Mouse (Mus musculus): Measurements from ENCODE around the gene Cstad. TPM values are rescaled to one million over a fixed set of nuclear protein-coding genes. Genes with fewer than 3 reads are reported as not detected.

Cstad gene
- total RNA-seq (2012; rRNA removed) (not detected in 2 replicates), polyA plus RNA-seq (2012; ENCODE audit: insufficient read depth in 1 of 2, insufficient read length in 2 of 2, low read depth in 1 of 2, low replicate concordance in 2 of 2, missing spikeins in 1 of 2) (not detected)

- H3K4me1 ChIP-seq (ENCODE audit: control insufficient read depth in 1 of 2, insufficient read depth in 2 of 2, low read length in 2 of 2), result peaks cover 5 to 11% of the 10 kb centered on the region in 2 experiments
- TF ChIP-seq GABPA (IDR thresholded peaks at IDR 0.05; ENCODE audit: low read depth, low read length), result no peak
- no peak for TF ChIP-seq JUND (IDR thresholded peaks at IDR 0.05; ENCODE audit: low read depth, low read length)
- TF ChIP-seq E2F4 (IDR thresholded peaks at IDR 0.05; ENCODE audit: borderline replicate concordance, low read depth, low read length), result no peak
- TF ChIP-seq ZC3H11A (IDR thresholded peaks at IDR 0.05; ENCODE audit: low read depth, low read length), result no peak
- no peak for TF ChIP-seq USF2 (IDR thresholded peaks at IDR 0.05; ENCODE audit: borderline replicate concordance in 1 of 2, insufficient read depth in 1 of 2, low read depth in 1 of 2, low read length in 2 of 2)
- no peak for TF ChIP-seq POLR2AphosphoS5 (IDR thresholded peaks at IDR 0.05; ENCODE audit: borderline replicate concordance, low read depth, low read length)
- TF ChIP-seq POLR2A (IDR thresholded peaks at IDR 0.05; ENCODE audit: control insufficient read depth in 1 of 2, insufficient read depth in 1 of 2, low read depth in 1 of 2, low read length in 2 of 2, poor library complexity in 1 of 2), result peak in 1 of 2 experiments; percentile 53; a peak in 2 of 4 replicates
- peak; percentile 55 for TF ChIP-seq SIN3A (IDR thresholded peaks at IDR 0.05; ENCODE audit: low read length)
- TF ChIP-seq MYC (IDR thresholded peaks at IDR 0.05; ENCODE audit: low read depth, low read length), result no peak
- no peak for TF ChIP-seq UBTF (IDR thresholded peaks at IDR 0.05; ENCODE audit: borderline replicate concordance, insufficient read depth, low read depth, low read length)
- TF ChIP-seq EP300 (IDR thresholded peaks at IDR 0.05; ENCODE audit: low read depth in 1 of 2, low read length in 2 of 2), result no peak
- peak; percentile 32; the same call in 1 of the 2 replicates for TF ChIP-seq NELFE (IDR thresholded peaks at IDR 0.05; ENCODE audit: low read depth, low read length)
- TF ChIP-seq NRF1 (IDR thresholded peaks at IDR 0.05; ENCODE audit: insufficient read depth, low read depth, low read length, poor library complexity, severe bottlenecking), result no peak
- peak; percentile 88 for TF ChIP-seq GATA1 (IDR thresholded peaks at IDR 0.05; ENCODE audit: low read depth, low read length)
- TF ChIP-seq CHD1 (IDR thresholded peaks at IDR 0.05; ENCODE audit: low read depth, low read length), result no peak
- no peak for TF ChIP-seq USF1 (IDR thresholded peaks at IDR 0.05; ENCODE audit: low read depth, low read length)
- TF ChIP-seq MYB (IDR thresholded peaks at IDR 0.05; ENCODE audit: low read depth, low read length), result no peak
- TF ChIP-seq MXI1 (IDR thresholded peaks at IDR 0.05; ENCODE audit: low read depth, low read length), result peak; percentile 42; the same call in 1 of the 2 replicates
- TF ChIP-seq BHLHE40 (IDR thresholded peaks at IDR 0.05; ENCODE audit: borderline replicate concordance, low read depth, low read length), result no peak
- peak; percentile 52; the same call in 1 of the 2 replicates for TF ChIP-seq MAZ (IDR thresholded peaks at IDR 0.05; ENCODE audit: low read depth, low read length)
- TF ChIP-seq MAFK (IDR thresholded peaks at IDR 0.05; ENCODE audit: borderline replicate concordance, low read depth, low read length), result no peak
- TF ChIP-seq ETS1 (IDR thresholded peaks at IDR 0.05; ENCODE audit: low read depth, low read length), result no peak
- peak; percentile 55; the same call in 1 of the 2 replicates for TF ChIP-seq ELF1 (IDR thresholded peaks at IDR 0.05; ENCODE audit: low read depth, low read length)
- no peak for TF ChIP-seq SMC3 (IDR thresholded peaks at IDR 0.05; ENCODE audit: low read depth, low read length)
- no peak for TF ChIP-seq ZKSCAN1 (IDR thresholded peaks at IDR 0.05; ENCODE audit: low read depth, low read length)
- peak; percentile 93 for TF ChIP-seq ZNF384 (IDR thresholded peaks at IDR 0.05; ENCODE audit: low read depth, low read length)
- TF ChIP-seq TBP (IDR thresholded peaks at IDR 0.05; ENCODE audit: low read depth, low read length), result peak; percentile 94
- TF ChIP-seq CTCF (IDR thresholded peaks at IDR 0.05 in 2 of 3, conservative IDR thresholded peaks at IDR 0.05 in 1 of 3; ENCODE audit: control insufficient read depth in 1 of 3, insufficient read depth in 1 of 3, low read depth in 2 of 3, low read length in 3 of 3, poor library complexity in 1 of 3, severe bottlenecking in 1 of 3), result no peak
- peak; percentile 33; the same call in 1 of the 2 replicates for TF ChIP-seq TCF12 (IDR thresholded peaks at IDR 0.05; ENCODE audit: low read depth, low read length)
- no peak; the same call in 1 of the 2 replicates for TF ChIP-seq POLR2AphosphoS2 (IDR thresholded peaks at IDR 0.05; ENCODE audit: low read length)
- TF ChIP-seq ZMIZ1 (IDR thresholded peaks at IDR 0.05; ENCODE audit: low read depth, low read length), result no peak; the same call in 1 of the 2 replicates
- no peak for TF ChIP-seq MAX (IDR thresholded peaks at IDR 0.05; ENCODE audit: low read length)
- TF ChIP-seq RAD21 (IDR thresholded peaks at IDR 0.05; ENCODE audit: low read depth, low read length), result no peak; the same call in 1 of the 2 replicates
- TF ChIP-seq MEF2A (IDR thresholded peaks at IDR 0.05; ENCODE audit: extremely low read depth, insufficient replicate concordance, low read depth, low read length, poor library complexity, severe bottlenecking), result peak; percentile 96
- no peak for TF ChIP-seq TAL1 (IDR thresholded peaks at IDR 0.05; ENCODE audit: low read length)
Observed at GRCm38 (mm10) chr2:30594641-30595379, at the start of gene Cstad. TSS of gene Cstad (plus strand) at chr2:30595040.

More at GRCm38 (mm10) chr2:30594641-30595379, at the start of gene Cstad:
- peak within 1 kb of the TSS; percentile 15 for H3K27ac ChIP-seq (ENCODE audit: control insufficient read depth, low read depth, low read length)
- H3K79me2 ChIP-seq (ENCODE audit: control insufficient read depth, insufficient read depth, low read length, poor library complexity), result no peaks in the 10 kb centered on the region
- peak; percentile 89 for DNase-seq (ENCODE audit: low read depth, low spot score)
- peak within 1 kb of the TSS; percentile 42 to 73 for H3K4me3 ChIP-seq (ENCODE audit: control insufficient read depth in 1 of 2, insufficient read depth in 1 of 2, low read depth in 2 of 2, low read length in 2 of 2)
- H3K36me3 ChIP-seq (ENCODE audit: control insufficient read depth in 1 of 2, insufficient read depth in 2 of 2, low read length in 2 of 2), result peaks cover 0 to 11% of the 10 kb centered on the region in 2 experiments; a peak in 2 of 4 replicates
- H3K9ac ChIP-seq (ENCODE audit: control insufficient read depth, low read depth, low read length, poor library complexity, severe bottlenecking), result peak within 1 kb of the TSS; percentile 54
- no peaks in the 10 kb centered on the region for H3K27me3 ChIP-seq (ENCODE audit: control insufficient read depth in 1 of 2, insufficient read depth in 2 of 2, low read length in 2 of 2)
- no peaks in the 10 kb centered on the region for H3K9me3 ChIP-seq (replicated peaks; ENCODE audit: insufficient read depth, low read length)

All from MEL (cell line).